Mouse (Mus musculus): ENCODE data around the gene Zfp644.

Zfp644 gene

DNA sequence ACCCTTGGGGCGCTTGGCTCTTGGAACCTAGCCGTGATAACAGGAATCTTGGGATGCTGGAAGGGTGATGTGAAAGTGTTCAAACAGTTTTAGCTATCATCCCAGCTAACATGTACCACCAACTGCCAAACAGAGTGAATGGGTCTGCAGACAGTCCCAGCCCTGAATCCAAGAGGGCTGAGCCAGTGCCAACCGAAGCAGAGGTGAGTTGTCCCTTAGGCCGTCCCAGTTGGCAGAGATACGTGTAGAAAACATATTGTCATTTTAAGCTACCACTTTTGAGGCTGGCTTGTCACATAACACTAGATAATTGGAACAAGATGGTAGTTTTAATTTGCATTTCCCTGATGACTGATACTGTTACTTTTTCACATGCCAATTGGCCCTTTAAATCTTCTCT lies 106.4 kb downstream of the Zfp644 start:
- no peak for DNase-seq

DNA sequence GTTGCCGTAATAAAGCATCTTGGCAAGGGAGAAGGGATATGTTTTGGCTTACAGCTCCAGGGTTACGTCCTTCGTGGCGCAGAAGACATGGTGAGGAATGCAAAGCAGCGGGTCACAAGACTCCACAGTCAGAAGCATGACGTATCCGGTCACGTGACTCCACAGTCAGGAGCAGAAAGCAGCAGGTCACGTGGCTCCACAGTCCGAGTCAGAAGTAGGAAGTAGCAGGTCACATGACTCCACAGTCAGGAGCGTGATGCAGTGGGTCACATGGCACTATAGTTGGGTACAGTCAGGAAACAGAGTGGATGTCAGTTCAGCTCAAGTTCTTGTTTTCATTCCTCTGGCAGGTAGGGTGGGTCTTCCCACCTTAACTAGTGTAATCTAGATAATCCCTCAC lies 107.4 kb downstream of the Zfp644 start:
- no peak for DNase-seq

DNA sequence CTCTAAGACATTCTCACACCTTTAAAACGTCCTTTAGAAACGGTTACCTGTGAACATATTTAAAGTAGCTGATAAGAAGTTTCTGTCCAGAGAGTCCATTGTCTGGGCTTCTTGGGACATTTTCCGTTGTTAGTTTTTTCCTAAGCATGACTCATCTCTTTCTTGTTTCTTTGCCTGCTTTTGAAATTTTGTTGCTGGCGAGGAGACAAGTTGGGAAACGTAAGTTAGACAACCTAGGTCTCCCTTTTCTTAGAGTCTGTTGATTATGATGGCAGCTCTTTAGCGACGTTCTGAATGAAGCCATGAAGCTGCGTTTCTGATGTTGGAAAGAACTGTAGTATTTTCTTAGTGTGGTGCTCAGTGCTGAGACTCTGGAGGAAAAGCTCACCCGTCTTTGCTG lies 108.1 kb downstream of the Zfp644 start:
- no peak for DNase-seq

DNA sequence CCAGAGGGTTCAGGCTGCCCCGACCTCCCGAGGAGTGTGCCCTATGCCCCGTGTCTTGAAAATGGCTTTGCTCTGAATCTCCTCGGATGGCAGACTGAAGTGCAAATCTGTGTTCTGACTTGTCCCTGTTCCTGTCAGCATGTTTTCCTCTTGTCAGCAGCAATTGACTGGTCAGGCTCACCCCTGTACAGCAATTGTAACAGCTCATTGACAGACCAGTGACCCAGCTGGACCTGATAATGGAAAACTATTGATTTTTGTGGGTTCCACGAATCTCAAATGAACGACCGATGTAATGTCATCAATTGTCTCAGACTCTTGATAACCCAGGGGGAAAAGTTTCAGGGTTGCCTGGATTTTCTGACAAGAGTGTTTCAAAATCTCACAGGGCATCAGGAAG lies 116.1 kb downstream of the Zfp644 start:
- DNase-seq, result no peak

DNA sequence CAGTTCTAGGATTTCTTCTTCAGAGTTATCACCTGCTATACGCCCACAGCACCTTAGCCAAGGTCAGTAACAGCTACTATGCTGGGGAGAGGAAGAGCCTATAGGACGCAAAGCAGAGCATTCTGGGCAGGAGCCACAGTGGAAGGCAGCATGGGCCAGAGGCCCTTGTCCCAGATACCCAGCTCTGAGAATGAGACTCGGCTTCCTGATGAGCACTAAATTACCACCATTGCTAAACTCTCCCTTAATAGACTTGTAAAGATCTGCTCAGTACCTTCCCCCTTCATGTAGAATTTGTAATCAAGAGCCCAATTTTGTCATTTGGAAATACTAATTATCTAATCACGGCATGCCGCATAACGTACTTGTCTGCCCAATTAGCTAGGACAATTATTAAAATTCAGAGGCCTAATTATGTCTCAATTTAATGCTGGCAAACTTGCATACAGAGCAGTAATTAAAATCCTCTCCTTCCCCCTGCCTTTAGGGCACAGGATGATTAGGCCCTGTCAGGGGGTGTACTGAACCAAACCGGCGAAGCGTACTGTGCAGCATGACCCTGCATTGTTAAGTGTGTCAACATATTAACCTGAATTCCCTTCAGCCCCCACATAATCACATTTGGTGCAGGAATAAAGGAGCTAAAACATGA lies 119.7 kb downstream of the Zfp644 start:
- no peak for DNase-seq

DNA sequence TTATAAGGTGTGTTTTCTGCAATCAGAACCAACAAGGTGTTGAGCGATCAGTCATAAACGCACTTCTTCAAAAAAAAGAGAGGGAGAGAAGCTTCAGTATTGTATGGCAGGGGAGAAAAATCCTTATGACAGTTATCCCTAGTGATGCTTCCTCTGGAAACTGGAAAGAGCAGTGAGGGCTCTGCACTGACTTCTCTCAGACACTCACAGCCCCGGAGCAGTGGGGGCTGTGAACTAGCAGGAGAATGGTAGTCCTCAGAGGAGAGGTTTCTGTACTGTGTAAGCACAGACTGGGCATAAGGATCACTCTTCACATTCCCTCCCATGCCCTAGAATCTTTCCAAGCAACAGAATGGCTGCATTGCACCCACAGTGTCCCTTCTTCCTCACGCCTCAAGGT lies 122.0 kb downstream of the Zfp644 start:
- no peak for DNase-seq

DNA sequence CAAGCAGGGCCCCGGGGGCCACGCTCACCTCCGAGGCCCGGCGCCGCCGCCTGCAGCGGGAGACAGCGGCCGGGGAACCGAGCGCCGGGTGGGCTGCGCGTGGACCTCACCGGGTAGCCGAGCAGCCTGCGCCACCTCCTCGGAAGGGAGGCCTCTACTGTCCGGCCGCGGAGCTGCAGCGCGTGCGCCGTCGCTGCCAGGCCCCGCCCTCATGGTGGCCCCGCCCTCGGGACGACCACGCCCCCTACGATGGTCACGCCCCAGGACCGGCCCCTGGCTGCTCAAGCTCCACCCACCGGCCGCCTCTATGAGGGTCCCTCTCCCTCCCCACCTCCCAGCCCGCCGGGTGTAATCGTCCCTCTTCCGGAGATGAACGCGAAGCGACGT lies 122.5 kb downstream of the Zfp644 start:
- DNase-seq, result peak; percentile 40 to 54

DNA sequence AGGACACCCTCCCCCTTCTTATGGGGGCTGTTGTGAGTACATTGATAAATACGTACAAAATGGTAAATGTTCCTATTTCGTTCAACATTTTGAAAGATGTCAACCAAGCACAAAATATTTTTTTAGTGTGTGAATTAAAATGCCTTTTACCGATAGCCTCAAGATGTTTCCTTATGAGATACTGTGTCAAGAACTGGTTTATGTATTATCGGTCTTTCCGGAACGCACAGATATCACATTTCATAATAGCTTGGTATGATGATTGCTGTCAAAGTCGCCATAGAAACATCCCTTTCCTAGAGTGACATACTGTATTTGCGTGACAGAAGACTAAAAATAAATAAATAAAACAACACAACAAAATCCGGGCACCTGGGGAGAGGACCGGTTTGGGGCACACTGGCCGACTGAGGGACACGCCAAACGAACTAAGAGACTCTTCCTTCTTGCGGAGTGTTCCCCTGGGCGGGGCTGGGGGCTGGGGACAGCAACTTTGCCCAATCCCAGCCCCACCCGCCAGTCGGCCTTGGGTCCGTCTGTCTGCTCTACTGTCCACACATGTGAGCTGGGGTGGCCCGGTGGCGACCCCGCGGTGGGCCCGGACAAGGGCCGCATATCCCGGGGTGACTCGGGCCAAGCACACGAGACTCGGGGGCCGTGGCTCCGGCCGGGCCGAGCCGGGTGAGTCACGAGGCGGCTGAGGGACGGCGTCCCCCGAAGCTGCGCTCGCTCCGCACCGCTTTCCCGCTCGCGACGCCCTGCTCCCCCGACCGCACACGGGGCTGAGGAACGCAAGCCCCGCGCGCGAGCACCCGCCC lies 123.1 kb downstream of the Zfp644 start:
- peak in 1 of 2 experiments; percentile 2 for DNase-seq

Measured in thymus, adult 18-20 months (tissue).